Mouse (Mus musculus): ENCODE results near the gene Klhdc9. TPM values are rescaled to one million over a fixed set of nuclear protein-coding genes. Genes with fewer than 3 reads are reported as not detected.
"Not testable (repeated sequence)": the region's sequence is repeated elsewhere in the genome, so short reads cannot be mapped to it uniquely, and the experiment has no call there.

The Klhdc9 gene
- polyA plus RNA-seq, 1 experiment from 2014 or later: 2.6 TPM

DNA sequence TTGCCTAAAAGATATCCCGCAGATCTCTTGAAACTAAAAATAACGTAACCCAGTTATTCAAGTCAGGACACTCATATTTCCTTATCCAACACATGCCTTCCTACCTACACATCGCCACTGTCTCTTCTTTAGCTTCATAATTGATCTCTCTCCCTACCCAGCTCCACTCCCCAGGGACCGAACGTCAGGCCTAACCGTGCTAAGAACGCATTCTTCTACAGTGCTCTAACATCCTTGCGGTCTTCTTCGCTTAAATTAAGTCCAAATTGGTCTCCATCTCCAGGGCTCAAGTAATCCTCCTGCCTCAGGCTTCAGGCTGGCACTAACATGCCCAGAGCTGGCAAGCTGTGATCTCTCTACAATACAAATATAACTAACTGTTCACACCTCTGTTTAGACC is 32.4 kb downstream of the Klhdc9 start:
- H3K4me1 ChIP-seq: peaks cover 35% of the 10 kb centered on the region
- peak overlapping the region; percentile 90 for H3K4me2 ChIP-seq (replicated peaks)
- no peaks in the 10 kb centered on the region for H3K27me3 ChIP-seq (replicated peaks)
- peak overlapping the region; percentile 97 for H3K27ac ChIP-seq
- no peaks in the 10 kb centered on the region for H3K9me3 ChIP-seq
- peak overlapping the region; percentile 89 for H3K4me3 ChIP-seq
- ATAC-seq (ENCODE audit: low FRiP score, low read depth): 0 out of 2 replicates have a peak, but pooled peaks have one; percentile 0
- peaks cover 3% of the 10 kb centered on the region; the same call in 1 of the 2 replicates for H3K36me3 ChIP-seq
- peak overlapping the region; percentile 93 for H3K9ac ChIP-seq
- 40% methylated on average over 9 of the region's 9 CpGs for WGBS

DNA sequence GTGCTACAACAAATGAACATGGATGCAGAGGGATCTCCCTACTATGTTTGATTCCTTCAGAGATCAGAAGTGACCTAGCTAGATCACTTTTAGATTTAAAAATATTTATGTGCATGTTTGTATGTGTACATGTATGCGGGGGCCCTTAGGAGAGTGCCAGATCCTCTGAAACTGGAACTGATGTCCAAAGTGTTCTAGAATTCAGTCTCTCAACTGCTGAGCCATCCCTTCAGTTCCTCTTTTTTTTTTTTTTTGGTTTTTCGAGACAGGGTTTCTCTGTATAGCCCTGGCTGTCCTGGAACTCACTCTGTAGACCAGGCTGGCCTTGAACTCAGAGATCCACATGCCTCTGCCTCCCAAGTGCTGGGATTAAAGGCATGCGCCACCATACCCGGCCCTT is 34.0 kb downstream of the Klhdc9 start:
- not testable (repeated sequence) for H3K27ac ChIP-seq; H3K4me2 ChIP-seq (replicated peaks); H3K36me3 ChIP-seq; ATAC-seq (ENCODE audit: low FRiP score, low read depth); H3K9ac ChIP-seq; H3K9me3 ChIP-seq; H3K27me3 ChIP-seq (replicated peaks); H3K4me3 ChIP-seq
- peaks cover 25% of the 10 kb centered on the region for H3K4me1 ChIP-seq
- WGBS: 94% methylated on average over 4 of the region's 4 CpGs

DNA sequence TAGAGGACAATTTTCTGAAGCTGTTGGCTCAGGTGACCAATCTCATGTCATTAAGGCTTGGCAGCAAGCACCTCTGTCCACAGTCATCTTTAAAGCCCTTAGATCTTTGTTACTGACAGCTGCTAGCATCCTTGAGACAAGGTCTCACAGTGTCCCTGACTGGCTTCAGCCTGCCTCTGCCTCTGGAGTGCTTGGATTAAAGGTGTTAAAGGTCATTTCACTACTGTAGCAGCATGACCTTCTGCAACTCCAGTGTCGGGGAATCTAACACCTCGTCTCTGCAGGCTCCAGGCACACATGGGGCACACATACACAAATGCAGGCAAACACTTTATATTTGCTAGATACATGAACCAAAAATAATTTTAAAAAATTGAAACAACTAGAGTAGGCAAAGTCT is 35.0 kb downstream of the Klhdc9 start:
- Histone ChIP-seq H3K9me3 (no peaks in the 10 kb centered on the region), H3K36me3 (no peaks in the 10 kb centered on the region), H3K4me3 (no peak overlapping the region), H3K9ac (no peak overlapping the region), H3K4me1 (peaks cover 19% of the 10 kb centered on the region), H3K27ac (no peak overlapping the region), H3K27me3 (replicated peaks) (no peaks in the 10 kb centered on the region), H3K4me2 (replicated peaks) (no peak overlapping the region)
- no peak for ATAC-seq (ENCODE audit: low FRiP score, low read depth)
- WGBS: 80% methylated on average over 2 of the region's 2 CpGs

GRCm38 (mm10) chr1:171322012-171322411 is 38.6 kb downstream of the Klhdc9 start:
- Histone ChIP-seq H3K27me3 (replicated peaks) (no peaks in the 10 kb centered on the region), H3K36me3 (no peaks in the 10 kb centered on the region), H3K27ac (no peak overlapping the region), H3K4me3 (no peak overlapping the region), H3K4me2 (replicated peaks) (no peak overlapping the region), H3K4me1 (no peaks in the 10 kb centered on the region), H3K9me3 (no peaks in the 10 kb centered on the region), H3K9ac (no peak overlapping the region)
- WGBS: 83% methylated on average over 1 of the region's 1 CpGs
- peak; percentile 17; the same call in 1 of the 2 replicates for ATAC-seq (ENCODE audit: low FRiP score, low read depth)

- H3K4me2 ChIP-seq (replicated peaks): no peak overlapping the region
- no peaks in the 10 kb centered on the region for H3K9me3 ChIP-seq
- H3K4me3 ChIP-seq: no peak overlapping the region
- ATAC-seq (ENCODE audit: low FRiP score, low read depth): no peak
- H3K27me3 ChIP-seq (replicated peaks): no peaks in the 10 kb centered on the region
- H3K27ac ChIP-seq: no peak overlapping the region
- H3K9ac ChIP-seq: no peak overlapping the region
- no peaks in the 10 kb centered on the region for H3K4me1 ChIP-seq
- no peaks in the 10 kb centered on the region for H3K36me3 ChIP-seq
These were observed 39.2 kb downstream of the Klhdc9 start for GRCm38 (mm10) chr1:171321415-171321814.

DNA sequence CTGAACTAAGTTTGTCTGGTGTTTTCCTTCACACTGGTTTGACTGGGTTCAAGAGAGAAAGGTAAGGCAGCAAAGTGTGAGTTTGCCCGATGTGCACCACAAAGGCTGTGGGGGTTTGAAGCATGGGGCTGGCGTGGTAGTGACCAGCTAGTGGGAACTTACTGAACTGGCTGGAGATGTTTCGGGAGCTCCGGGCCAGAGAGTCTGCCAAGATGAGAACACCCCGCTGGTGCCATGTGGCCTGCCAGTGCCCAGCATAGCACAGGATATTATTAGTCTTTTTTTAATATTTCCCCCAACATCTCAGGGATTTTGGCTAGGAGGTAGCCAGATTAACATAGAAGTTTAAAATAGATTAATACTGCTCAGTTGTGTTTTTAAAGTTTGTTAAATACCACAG is 40.4 kb downstream of the Klhdc9 start:
- H3K27ac ChIP-seq: no peak overlapping the region
- H3K9ac ChIP-seq: no peak overlapping the region
- WGBS: 23% methylated on average over 5 of the region's 5 CpGs
- ATAC-seq (ENCODE audit: low FRiP score, low read depth): no peak
- H3K4me1 ChIP-seq: no peaks in the 10 kb centered on the region
- H3K4me2 ChIP-seq (replicated peaks): 0 out of 2 replicates have a peak overlapping the region, but pooled peaks have one; percentile 9
- no peaks in the 10 kb centered on the region for H3K36me3 ChIP-seq
- H3K4me3 ChIP-seq: no peak overlapping the region
- no peaks in the 10 kb centered on the region for H3K27me3 ChIP-seq (replicated peaks)
- no peaks in the 10 kb centered on the region for H3K9me3 ChIP-seq

GRCm38 (mm10) chr1:171319748-171320147 is 40.9 kb downstream of the Klhdc9 start:
- Histone ChIP-seq H3K27ac (no peak overlapping the region), H3K36me3 (no peaks in the 10 kb centered on the region), H3K4me1 (no peaks in the 10 kb centered on the region), H3K27me3 (replicated peaks) (no peaks in the 10 kb centered on the region), H3K9me3 (no peaks in the 10 kb centered on the region), H3K9ac (no peak overlapping the region), H3K4me3 (no peak overlapping the region), H3K4me2 (replicated peaks) (0 out of 2 replicates have a peak overlapping the region, but pooled peaks have one; percentile 9)
- no peak for ATAC-seq (ENCODE audit: low FRiP score, low read depth)
- WGBS: 9% methylated on average over 7 of the region's 7 CpGs

GRCm38 (mm10) chr1:171309321-171309720 is 51.3 kb downstream of the Klhdc9 start:
- no peaks in the 10 kb centered on the region for H3K9me3 ChIP-seq
- H3K4me1 ChIP-seq: no peaks in the 10 kb centered on the region
- 80% methylated on average over 2 of the region's 2 CpGs for WGBS
- no peak overlapping the region for H3K4me2 ChIP-seq (replicated peaks)
- no peak overlapping the region for H3K4me3 ChIP-seq
- no peak for ATAC-seq (ENCODE audit: low FRiP score, low read depth)
- no peak overlapping the region for H3K27ac ChIP-seq
- H3K9ac ChIP-seq: no peak overlapping the region
- no peaks in the 10 kb centered on the region for H3K27me3 ChIP-seq (replicated peaks)
- H3K36me3 ChIP-seq: no peaks in the 10 kb centered on the region

Other genes with a start within 250 kb of the Klhdc9 start
- 1.7 and 2.3 TPM in 2 replicates for gene Cfap126, start 246.9 kb downstream of the Klhdc9 start, polyA plus RNA-seq (2016; fragmentation: Nextera tagmentation; extraction: Ambion mirVana)
- 228 and 233 TPM in 2 replicates for gene Sdhc, start 210.2 kb downstream of the Klhdc9 start, polyA plus RNA-seq (2016; fragmentation: Nextera tagmentation; extraction: Ambion mirVana)
- gene Mpz, start 210.1 kb downstream of the Klhdc9 start, polyA plus RNA-seq (2016; fragmentation: Nextera tagmentation; extraction: Ambion mirVana): 6.5 and 7.8 TPM in 2 replicates
- gene Pcp4l1, start 164.5 kb downstream of the Klhdc9 start, polyA plus RNA-seq (2016; fragmentation: Nextera tagmentation; extraction: Ambion mirVana): 5.9 and 6.2 TPM in 2 replicates
- 0.20 and 0.24 TPM in 2 replicates for gene Nr1i3, start 146.8 kb downstream of the Klhdc9 start, polyA plus RNA-seq (2016; fragmentation: Nextera tagmentation; extraction: Ambion mirVana)
- gene Tomm40l, start 138.3 kb downstream of the Klhdc9 start, polyA plus RNA-seq (2016; fragmentation: Nextera tagmentation; extraction: Ambion mirVana): 30.1 and 30.8 TPM in 2 replicates
- gene Apoa2, start 135.7 kb downstream of the Klhdc9 start, polyA plus RNA-seq (2016; fragmentation: Nextera tagmentation; extraction: Ambion mirVana): 5.4 and 7.6 TPM in 2 replicates
- gene Fcer1g, start 126.4 kb downstream of the Klhdc9 start, polyA plus RNA-seq (2016; fragmentation: Nextera tagmentation; extraction: Ambion mirVana): 21.9 and 24.3 TPM in 2 replicates
- 6.2 and 6.3 TPM in 2 replicates for gene Adamts4, start 110.4 kb downstream of the Klhdc9 start, polyA plus RNA-seq (2016; fragmentation: Nextera tagmentation; extraction: Ambion mirVana)
- 233 and 247 TPM in 2 replicates for gene Ndufs2, start 109.4 kb downstream of the Klhdc9 start, polyA plus RNA-seq (2016; fragmentation: Nextera tagmentation; extraction: Ambion mirVana)
- gene B4galt3, start 90.5 kb downstream of the Klhdc9 start, polyA plus RNA-seq (2016; fragmentation: Nextera tagmentation; extraction: Ambion mirVana): 88.3 and 95.6 TPM in 2 replicates
- gene Ppox, start 79.6 kb downstream of the Klhdc9 start, polyA plus RNA-seq (2016; fragmentation: Nextera tagmentation; extraction: Ambion mirVana): 52.0 and 54.3 TPM in 2 replicates
- gene Usp21, start 72.8 kb downstream of the Klhdc9 start, polyA plus RNA-seq (2016; fragmentation: Nextera tagmentation; extraction: Ambion mirVana): 103 and 111 TPM in 2 replicates
- 105 and 120 TPM in 2 replicates for gene Ufc1, start 65.8 kb downstream of the Klhdc9 start, polyA plus RNA-seq (2016; fragmentation: Nextera tagmentation; extraction: Ambion mirVana)
- gene Dedd, start 31.7 kb downstream of the Klhdc9 start, polyA plus RNA-seq (2016; fragmentation: Nextera tagmentation; extraction: Ambion mirVana): 50.9 and 57.3 TPM in 2 replicates
- gene Nit1, start 15.2 kb downstream of the Klhdc9 start, polyA plus RNA-seq (2016; fragmentation: Nextera tagmentation; extraction: Ambion mirVana): 45.6 and 46.1 TPM in 2 replicates
- 157 and 158 TPM in 2 replicates for gene Pfdn2, start 15.1 kb downstream of the Klhdc9 start, polyA plus RNA-seq (2016; fragmentation: Nextera tagmentation; extraction: Ambion mirVana)
- 1.2 and 1.8 TPM in 2 replicates for gene Nectin4, start 9.3 kb upstream of the Klhdc9 start, polyA plus RNA-seq (2016; fragmentation: Nextera tagmentation; extraction: Ambion mirVana)
- 1.0 and 1.1 TPM in 2 replicates for gene Arhgap30, start 28.2 kb upstream of the Klhdc9 start, polyA plus RNA-seq (2016; fragmentation: Nextera tagmentation; extraction: Ambion mirVana)
- gene Usf1, start 50.5 kb upstream of the Klhdc9 start, polyA plus RNA-seq (2016; fragmentation: Nextera tagmentation; extraction: Ambion mirVana): 176 and 178 TPM in 2 replicates
- gene Tstd1, start 58.1 kb upstream of the Klhdc9 start, polyA plus RNA-seq (2016; fragmentation: Nextera tagmentation; extraction: Ambion mirVana): 9.2 and 10.3 TPM in 2 replicates
- gene F11r, start 76.7 kb upstream of the Klhdc9 start, polyA plus RNA-seq (2016; fragmentation: Nextera tagmentation; extraction: Ambion mirVana): 15.0 and 16.9 TPM in 2 replicates
- 22.4 and 23.0 TPM in 2 replicates for gene Alyref2, start 142.7 kb upstream of the Klhdc9 start, polyA plus RNA-seq (2016; fragmentation: Nextera tagmentation; extraction: Ambion mirVana)
- not detected in 2 replicates for gene Itln1, start 174.5 kb upstream of the Klhdc9 start, polyA plus RNA-seq (2016; fragmentation: Nextera tagmentation; extraction: Ambion mirVana)
- gene Cd244a, start 198.4 kb upstream of the Klhdc9 start, polyA plus RNA-seq (2016; fragmentation: Nextera tagmentation; extraction: Ambion mirVana): not detected in 2 replicates
- 0.11 TPM in 1 of 2 replicates, not detected in the other for gene Ly9, start 246.6 kb upstream of the Klhdc9 start, polyA plus RNA-seq (2016; fragmentation: Nextera tagmentation; extraction: Ambion mirVana)

Data from neural tube, embryonic 12.5 days (tissue).